Mouse (Mus musculus): ENCODE data around the gene Gm16430. TPM values are rescaled to one million over a fixed set of nuclear protein-coding genes. Genes with fewer than 3 reads are reported as not detected.
"Not testable (repeated sequence)": the region's sequence is repeated elsewhere in the genome, so short reads cannot be mapped to it uniquely, and the experiment has no call there.

The Gm16430 gene
- polyA plus RNA-seq (2016; fragmentation: Nextera tagmentation; extraction: Ambion mirVana), result not detected in 2 replicates

DNA sequence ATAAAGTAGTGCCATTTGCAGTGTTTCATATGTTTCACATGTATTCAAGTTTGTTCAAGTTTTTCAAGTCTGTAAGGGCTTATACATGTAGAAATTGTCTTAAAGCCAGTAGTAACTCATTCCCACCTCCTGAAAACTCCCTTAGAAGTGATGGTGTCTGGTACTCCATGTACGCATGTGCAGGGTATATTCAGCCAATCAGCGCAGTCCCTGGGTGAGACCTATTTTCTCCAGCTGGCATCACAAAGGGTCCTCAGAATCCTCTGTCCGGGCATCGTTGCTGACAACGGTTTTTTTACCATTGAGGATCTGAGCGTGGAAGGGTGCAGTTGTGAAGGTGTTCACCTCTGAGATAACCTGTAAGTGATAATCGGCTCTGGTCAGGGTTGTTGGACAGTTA lies at the start of gene Gm16430:
Gene Gm16430 (plus strand): TSS at position 301 of the 400 bp plus-strand sequence.
- not testable (repeated sequence) for H3K27ac ChIP-seq (replicated peaks); H3K4me3 ChIP-seq; H3K36me3 ChIP-seq; H3K4me1 ChIP-seq; DNase-seq (ENCODE audit: low spot score); H3K27me3 ChIP-seq (ENCODE audit: low read depth, poor library complexity, severe bottlenecking); H3K9me3 ChIP-seq (replicated peaks)
- no CpG with 5 or more reads among the region's 7 CpGs for WGBS

Other genes with a start within 250 kb of the Gm16430 start
- gene Gm16405, start 91.0 kb upstream of the Gm16430 start, polyA plus RNA-seq (2016; fragmentation: Nextera tagmentation; extraction: Ambion mirVana), result not detected in 2 replicates